Mouse (Mus musculus): ENCODE results near the gene Hsp90b1. TPM values are rescaled to one million over a fixed set of nuclear protein-coding genes. Genes with fewer than 3 reads are reported as not detected.

Gene Hsp90b1
- polyA plus RNA-seq, 1 experiment from 2014 or later = 239 TPM

Small RNA genes within 50 kb of the gene (microRNA-seq; reads per million reads assigned to microRNA genes)
- 2.1 reads per million for gene Gm25745 (ENCODE audit: borderline number of aligned reads)

Other genes starting within 250 kb of the Hsp90b1 start
- gene Syn3, start 206.6 kb downstream of the Hsp90b1 start, polyA plus RNA-seq (2015; fragmentation: Nextera tagmentation; extraction: Ambion mirVana) = 0.98 and 1.1 TPM in 2 replicates
- gene Ttc41, start 302 bp upstream of the Hsp90b1 start, polyA plus RNA-seq (2015; fragmentation: Nextera tagmentation; extraction: Ambion mirVana) = 1.7 and 2.1 TPM in 2 replicates
- 0.28 TPM in 1 of 2 replicates, not detected in the other for gene Gm49358, start 58.5 kb upstream of the Hsp90b1 start, polyA plus RNA-seq (2015; fragmentation: Nextera tagmentation; extraction: Ambion mirVana)
- gene Nt5dc3, start 73.5 kb upstream of the Hsp90b1 start, polyA plus RNA-seq (2015; fragmentation: Nextera tagmentation; extraction: Ambion mirVana) = 0.59 and 0.61 TPM in 2 replicates

Measured in thymus, postnatal 0 days (tissue).